Mouse (Mus musculus): ENCODE measurements around the gene Dld.

Dld gene

GRCm38 (mm10) chr12:31293361-31294142 is 57.7 kb downstream of the Dld start:
- DNase-seq = no peak

- no peak for DNase-seq
Measured at GRCm38 (mm10) chr12:31290951-31291350, 60.3 kb downstream of the Dld start.

GRCm38 (mm10) chr12:31289046-31289445 is 62.2 kb downstream of the Dld start:
- DNase-seq = no peak

- no peak for DNase-seq
Measured at GRCm38 (mm10) chr12:31283617-31284136, 67.6 kb downstream of the Dld start.

- no peak for DNase-seq
Measured at GRCm38 (mm10) chr12:31283131-31283530, 68.1 kb downstream of the Dld start.

- DNase-seq = no peak
Measured at GRCm38 (mm10) chr12:31282241-31282640, 69.0 kb downstream of the Dld start.
